Comparison of ENCODE assay signal across 9 mouse cellular contexts in genomic region chr11:50227736-50228135, GRCm38 (mm10). TPM values are rescaled to one million over a fixed set of nuclear protein-coding genes. Genes with fewer than 3 reads are reported as not detected.
DNase-seq lines count a peak whose midpoint lies in the region; ATAC-seq lines count a peak whose summit lies in the region.
"Had no signal": no experiment of that assay in that cellular context is flagged by ENCODE, and none has a peak within 500 bp of the region (broad histone marks: within the 10 kb centered on the region; RNA-seq: fewer than 3 reads in every experiment).

No protein-coding gene starts in this region.

- no peak for DNase-seq in hindbrain, embryonic 11.5 days (ENCODE audit: low spot score)
- no peak for DNase-seq in midbrain, embryonic 10.5 days (ENCODE audit: low spot score)
- DNase-seq in cerebellum, adult 9-11 months: peak; percentile 90
- no peak for DNase-seq in urinary bladder, postnatal 36 days (ENCODE audit: low spot score in 2 of 2)
- DNase-seq: heart, postnatal 14 days had no signal

- H3K27ac ChIP-seq in hindbrain, embryonic 16.5 days (ENCODE audit: low read depth, low read length): no peak overlapping the region
- no peak overlapping the region for H3K27ac ChIP-seq in hindbrain, embryonic 11.5 days (ENCODE audit: low read depth, low read length)
- no peak overlapping the region for H3K27ac ChIP-seq in midbrain, embryonic 13.5 days
- no peak overlapping the region for H3K27ac ChIP-seq in midbrain, embryonic 10.5 days (replicated peaks)
- H3K27ac ChIP-seq in neural tube, embryonic 15.5 days (replicated peaks): no peak overlapping the region

- 0 out of 2 replicates have a peak overlapping the region, but pooled peaks have one; percentile 9 for H3K9ac ChIP-seq in hindbrain, embryonic 16.5 days (ENCODE audit: low read depth, low read length)
- no peak overlapping the region for H3K9ac ChIP-seq in hindbrain, embryonic 11.5 days (ENCODE audit: low read depth, low read length)
- peak overlapping the region; percentile 99; the same call in 1 of the 2 replicates for H3K9ac ChIP-seq in midbrain, embryonic 13.5 days (replicated peaks)
- H3K9ac ChIP-seq in neural tube, embryonic 15.5 days (replicated peaks): 0 out of 2 replicates have a peak overlapping the region, but pooled peaks have one; percentile 100

- WGBS in hindbrain, embryonic 16.5 days: 82% methylated on average over 4 of the region's 4 CpGs
- WGBS in hindbrain, embryonic 11.5 days: 92% methylated on average over 4 of the region's 4 CpGs
- 88% methylated on average over 4 of the region's 4 CpGs for WGBS in midbrain, embryonic 13.5 days
- 91% methylated on average over 4 of the region's 4 CpGs for WGBS in midbrain, embryonic 10.5 days
- whole genome bisulfite sequencing in neural tube, embryonic 15.5 days: 72% methylated on average over 4 of the region's 4 CpGs

- no peaks in the 10 kb centered on the region for H3K27me3 ChIP-seq in hindbrain, embryonic 16.5 days (replicated peaks; ENCODE audit: control insufficient read depth, insufficient read depth, low read length)
- H3K27me3 ChIP-seq in hindbrain, embryonic 11.5 days (ENCODE audit: control insufficient read depth, insufficient read depth, low read length): peaks cover 2% of the 10 kb centered on the region; the same call in 1 of the 2 replicates
- H3K27me3 ChIP-seq in midbrain, embryonic 13.5 days: peaks cover 12% of the 10 kb centered on the region; the same call in 1 of the 2 replicates
- H3K27me3 ChIP-seq in midbrain, embryonic 10.5 days (ENCODE audit: low read depth, poor library complexity, severe bottlenecking): peaks cover 65% of the 10 kb centered on the region
- no peaks in the 10 kb centered on the region for H3K27me3 ChIP-seq in neural tube, embryonic 15.5 days (replicated peaks)

- no peaks in the 10 kb centered on the region for H3K9me3 ChIP-seq in hindbrain, embryonic 16.5 days (ENCODE audit: control insufficient read depth, low read length)
- no peaks in the 10 kb centered on the region for H3K9me3 ChIP-seq in hindbrain, embryonic 11.5 days (ENCODE audit: control insufficient read depth, low read length)
- no peaks in the 10 kb centered on the region for H3K9me3 ChIP-seq in midbrain, embryonic 13.5 days
- H3K9me3 ChIP-seq in midbrain, embryonic 10.5 days (replicated peaks): no peaks in the 10 kb centered on the region
- no peaks in the 10 kb centered on the region for H3K9me3 ChIP-seq in neural tube, embryonic 15.5 days (replicated peaks)
- H3K9me3 ChIP-seq: limb, embryonic 10.5 days had no signal

- H3K4me2 ChIP-seq in hindbrain, embryonic 16.5 days (ENCODE audit: low read length): no peak overlapping the region
- H3K4me2 ChIP-seq in hindbrain, embryonic 11.5 days (replicated peaks; ENCODE audit: low read depth, low read length): no peak overlapping the region
- H3K4me2 ChIP-seq in midbrain, embryonic 13.5 days (replicated peaks): peak overlapping the region; percentile 91; the same call in 1 of the 2 replicates
- peak overlapping the region; percentile 91 for H3K4me2 ChIP-seq in neural tube, embryonic 15.5 days

- no peak for ATAC-seq in hindbrain, embryonic 16.5 days
- ATAC-seq in hindbrain, embryonic 11.5 days (ENCODE audit: low FRiP score): no peak
- no peak for ATAC-seq in midbrain, embryonic 13.5 days
- no peak for ATAC-seq in neural tube, embryonic 15.5 days (ENCODE audit: low FRiP score)

- peaks cover 52% of the 10 kb centered on the region for H3K4me1 ChIP-seq in hindbrain, embryonic 16.5 days (ENCODE audit: control insufficient read depth, insufficient read depth, low read depth, low read length)
- peaks cover 10% of the 10 kb centered on the region for H3K4me1 ChIP-seq in hindbrain, embryonic 11.5 days (replicated peaks; ENCODE audit: control insufficient read depth, insufficient read depth, low read length)
- H3K4me1 ChIP-seq in midbrain, embryonic 13.5 days (replicated peaks): peaks cover 54% of the 10 kb centered on the region
- peaks cover 72% of the 10 kb centered on the region for H3K4me1 ChIP-seq in midbrain, embryonic 10.5 days
- peaks cover 59% of the 10 kb centered on the region for H3K4me1 ChIP-seq in neural tube, embryonic 15.5 days

- H3K4me3 ChIP-seq in hindbrain, embryonic 16.5 days (ENCODE audit: low read length): no peak overlapping the region
- no peak overlapping the region for H3K4me3 ChIP-seq in hindbrain, embryonic 11.5 days (ENCODE audit: low read depth, low read length)
- H3K4me3 ChIP-seq in midbrain, embryonic 13.5 days (replicated peaks): no peak overlapping the region
- H3K4me3 ChIP-seq in midbrain, embryonic 10.5 days: no peak overlapping the region
- no peak overlapping the region for H3K4me3 ChIP-seq in neural tube, embryonic 15.5 days (replicated peaks)

- peaks cover 10% of the 10 kb centered on the region for H3K36me3 ChIP-seq in hindbrain, embryonic 16.5 days (ENCODE audit: control insufficient read depth, insufficient read depth, low read length)
- H3K36me3 ChIP-seq in hindbrain, embryonic 11.5 days (ENCODE audit: control insufficient read depth, insufficient read depth, low read length): peaks cover under 1% of the 10 kb centered on the region; the same call in 1 of the 2 replicates
- H3K36me3 ChIP-seq in midbrain, embryonic 13.5 days: peaks cover 18% of the 10 kb centered on the region
- peaks cover 17% of the 10 kb centered on the region for H3K36me3 ChIP-seq in midbrain, embryonic 10.5 days
- peaks cover 13% of the 10 kb centered on the region for H3K36me3 ChIP-seq in neural tube, embryonic 15.5 days

RNA-seq across cellular contexts. Expression of gene Ltc4s, which starts 10.7 kb away (rescaled TPM):
- polyA plus RNA-seq in hindbrain, embryonic 16.5 days (2015; fragmentation: Nextera tagmentation; extraction: Ambion mirVana): 2.2 and 3.4 TPM in 2 replicates
- polyA plus RNA-seq in hindbrain, embryonic 11.5 days (2014; fragmentation: Nextera tagmentation; extraction: Ambion mirVana): 0.94 and 1.3 TPM in 2 replicates
- polyA plus RNA-seq in midbrain, embryonic 13.5 days (2015; fragmentation: Nextera tagmentation; extraction: Ambion mirVana): 0.89 and 1.2 TPM in 2 replicates
- polyA plus RNA-seq in midbrain, embryonic 10.5 days (2016; fragmentation: Nextera tagmentation; extraction: Ambion mirVana): 0.75 and 1.2 TPM in 2 replicates
- 2.9 and 3.7 TPM in 2 replicates for polyA plus RNA-seq in neural tube, embryonic 15.5 days (2015; fragmentation: Nextera tagmentation; extraction: Ambion mirVana)

RNA-seq across cellular contexts. Expression of gene Mgat4b, which starts 17.0 kb away (rescaled TPM):
- polyA plus RNA-seq in hindbrain, embryonic 16.5 days (2015; fragmentation: Nextera tagmentation; extraction: Ambion mirVana): 15.6 and 30.9 TPM in 2 replicates
- 17.9 and 19.6 TPM in 2 replicates for polyA plus RNA-seq in hindbrain, embryonic 11.5 days (2014; fragmentation: Nextera tagmentation; extraction: Ambion mirVana)
- 18.0 and 30.1 TPM in 2 replicates for polyA plus RNA-seq in midbrain, embryonic 13.5 days (2015; fragmentation: Nextera tagmentation; extraction: Ambion mirVana)
- 12.1 and 18.1 TPM in 2 replicates for polyA plus RNA-seq in midbrain, embryonic 10.5 days (2016; fragmentation: Nextera tagmentation; extraction: Ambion mirVana)
- polyA plus RNA-seq in neural tube, embryonic 15.5 days (2015; fragmentation: Nextera tagmentation; extraction: Ambion mirVana): 50.2 and 63.8 TPM in 2 replicates

RNA-seq across cellular contexts. Expression of gene Sqstm1, which starts 17.1 kb away (rescaled TPM):
- 448 and 480 TPM in 2 replicates for polyA plus RNA-seq in hindbrain, embryonic 16.5 days (2015; fragmentation: Nextera tagmentation; extraction: Ambion mirVana)
- 165 and 188 TPM in 2 replicates for polyA plus RNA-seq in hindbrain, embryonic 11.5 days (2014; fragmentation: Nextera tagmentation; extraction: Ambion mirVana)
- polyA plus RNA-seq in midbrain, embryonic 13.5 days (2015; fragmentation: Nextera tagmentation; extraction: Ambion mirVana): 271 and 280 TPM in 2 replicates
- 136 and 165 TPM in 2 replicates for polyA plus RNA-seq in midbrain, embryonic 10.5 days (2016; fragmentation: Nextera tagmentation; extraction: Ambion mirVana)
- polyA plus RNA-seq in neural tube, embryonic 15.5 days (2015; fragmentation: Nextera tagmentation; extraction: Ambion mirVana): 421 and 450 TPM in 2 replicates

RNA-seq across cellular contexts. Expression of gene Mrnip, which starts 53.5 kb away (rescaled TPM):
- polyA plus RNA-seq in hindbrain, embryonic 16.5 days (2015; fragmentation: Nextera tagmentation; extraction: Ambion mirVana): 33.2 and 39.1 TPM in 2 replicates
- 21.9 and 22.4 TPM in 2 replicates for polyA plus RNA-seq in hindbrain, embryonic 11.5 days (2014; fragmentation: Nextera tagmentation; extraction: Ambion mirVana)
- 34.1 and 35.1 TPM in 2 replicates for polyA plus RNA-seq in midbrain, embryonic 13.5 days (2015; fragmentation: Nextera tagmentation; extraction: Ambion mirVana)
- polyA plus RNA-seq in midbrain, embryonic 10.5 days (2016; fragmentation: Nextera tagmentation; extraction: Ambion mirVana): 23.4 and 23.8 TPM in 2 replicates
- 34.2 and 36.7 TPM in 2 replicates for polyA plus RNA-seq in neural tube, embryonic 15.5 days (2015; fragmentation: Nextera tagmentation; extraction: Ambion mirVana)

Comparison
In these comparisons a context has a peak if more than half of its experiments do, and no peak if none do; other contexts are left out.
1. H3K4me2 ChIP-seq: peak in midbrain, embryonic 13.5 days (single experiment) and neural tube, embryonic 15.5 days (single experiment); none in hindbrain, embryonic 16.5 days (single experiment) and hindbrain, embryonic 11.5 days (single experiment).